Mouse (Mus musculus) heart, adult 2 months (tissue): Measurements from ENCODE around the gene Lyl1.

Source experiments
- CTCF ChIP-seq: fragments of 200-600 bp; IDR thresholded peaks from 2 replicates; pipeline ENCODE4 v1.8.1; 2022; ENCODE audit warnings: antibody characterized with exemption, mild to moderate bottlenecking, moderate library complexity
- EP300 ChIP-seq: fragments of 200-500 bp; IDR thresholded peaks from 2 replicates; pipeline ENCODE4 v1.6.1; 2011; ENCODE audit warnings: low read depth, low read length, control low read depth; ENCODE audit not compliant: insufficient read depth
- POLR2A ChIP-seq: fragments of 200-500 bp; IDR thresholded peaks from 2 replicates; pipeline ENCODE4 v1.6.1; 2011; ENCODE audit warnings: mild to moderate bottlenecking, low read depth, low read length, control low read depth; ENCODE audit not compliant: insufficient read depth

- TF ChIP-seq POLR2A = no peak
- TF ChIP-seq CTCF = no peak
- no peak for TF ChIP-seq EP300
Measured at GRCm38 (mm10) chr8:84711933-84712758, 10.9 kb downstream of the Lyl1 start.
